Mouse (Mus musculus) forebrain, embryonic 14.5 days (tissue): ENCODE measurements at regions not wholly inside any gene's neighbourhood (a gene's known extent, or its start where the extent isn't known, plus 50 kb on each side); places are given as distances from the start of the nearest gene placed in this dataset.
A peak's percentile ranks its signal among the peaks of the same experiment; 100 is the strongest.

Experiments
- ATAC-seq: fragments of 200-750 bp; cut with Nextera tagmentation; 2 replicates; pipeline ENCODE4 v1.8.0; 2017; ENCODE audit warnings: mild to moderate bottlenecking, moderate library complexity
- DNase-seq: peaks from one replicate; pipeline ENCODE4 v3.0.0-alpha.2; 2015; ENCODE audit warnings: low spot score
- H3K27ac ChIP-seq: fragments of 300-500 bp; sonication (generic); 2 replicates; pipeline ENCODE4 v1.5.1; 2014; ENCODE audit warnings: low read depth, mild to moderate bottlenecking, control low read depth, low read length, moderate library complexity
- H3K27me3 ChIP-seq: fragments of 300-500 bp; sonication (generic); replicated peaks from 2 replicates; pipeline ENCODE4 v1.6.1; 2014; ENCODE audit warnings: low read length, control low read depth, mixed read lengths; ENCODE audit not compliant: control insufficient read depth, insufficient read depth
- H3K36me3 ChIP-seq: fragments of 300-500 bp; sonication (generic); 2 replicates; pipeline ENCODE4 v1.6.1; 2014; ENCODE audit warnings: low read length, control low read depth; ENCODE audit not compliant: control insufficient read depth, insufficient read depth
- H3K4me1 ChIP-seq: fragments of 300-500 bp; sonication (generic); 2 replicates; pipeline ENCODE4 v1.6.1; 2014; ENCODE audit warnings: antibody characterized with exemption, low read length, control low read depth; ENCODE audit not compliant: control insufficient read depth, insufficient read depth
- H3K4me2 ChIP-seq: fragments of 300-500 bp; sonication (generic); 2 replicates; pipeline ENCODE4 v1.6.1; 2014; ENCODE audit warnings: mild to moderate bottlenecking, control low read depth, low read length
- H3K4me3 ChIP-seq: fragments of 300-500 bp; sonication (generic); 2 replicates; pipeline ENCODE4 v1.5.1; 2014; ENCODE audit warnings: low read depth, low read length, control low read depth
- H3K9ac ChIP-seq: fragments of 300-500 bp; sonication (generic); 2 replicates; pipeline ENCODE4 v1.6.1; 2014; ENCODE audit warnings: mild to moderate bottlenecking, low read length, control low read depth, moderate library complexity
- H3K9me3 ChIP-seq: fragments of 300-500 bp; sonication (generic); replicated peaks from 2 replicates; pipeline ENCODE4 v1.6.1; 2016; ENCODE audit warnings: low read length, control low read depth, mixed read lengths; ENCODE audit not compliant: control insufficient read depth
- WGBS: fragments of 180-500 bp; shearing (Covaris S2); extraction: QIAGEN DNeasy Blood & Tissue Kit; methylation state at CpG from one replicate; pipeline ENCODE4 v1.1.7; 2014; 5-methylcytosine and 5-hydroxymethylcytosine counted together

GRCm38 (mm10) chr3:149215691-149216090 lies 225.3 kb upstream of the Adgrl2 start:
- Histone ChIP-seq H3K36me3 (no peaks in the 10 kb centered on the region), H3K4me1 (peaks cover 8% of the 10 kb centered on the region), H3K9me3 (no peaks in the 10 kb centered on the region), H3K27me3 (no peaks in the 10 kb centered on the region), H3K4me2 (no peak overlapping the region), H3K9ac (no peak overlapping the region), H3K4me3 (no peak overlapping the region), H3K27ac (no peak overlapping the region)
- WGBS = 64% methylated on average over 2 of the region's 2 CpGs
- ATAC-seq (no peak), DNase-seq (no peak)

GRCm38 (mm10) chr3:149211909-149212308 lies 221.6 kb upstream of the Adgrl2 start:
- Histone ChIP-seq H3K36me3 (no peaks in the 10 kb centered on the region), H3K4me2 (no peak overlapping the region), H3K9ac (no peak overlapping the region), H3K9me3 (no peaks in the 10 kb centered on the region), H3K27me3 (no peaks in the 10 kb centered on the region), H3K4me3 (no peak overlapping the region), H3K4me1 (no peaks in the 10 kb centered on the region), H3K27ac (no peak overlapping the region)
- ATAC-seq (no peak), DNase-seq (no peak)
- WGBS = 91% methylated on average over 7 of the region's 7 CpGs

- 86% methylated on average over 2 of the region's 2 CpGs for WGBS
- Histone ChIP-seq H3K4me2 (no peak overlapping the region), H3K27me3 (no peaks in the 10 kb centered on the region), H3K9ac (no peak overlapping the region), H3K9me3 (no peaks in the 10 kb centered on the region), H3K4me1 (no peaks in the 10 kb centered on the region), H3K36me3 (no peaks in the 10 kb centered on the region), H3K27ac (no peak overlapping the region), H3K4me3 (no peak overlapping the region)
- DNase-seq (no peak), ATAC-seq (no peak)
These were observed 218.9 kb upstream of the Adgrl2 start for GRCm38 (mm10) chr3:149209260-149209659.

DNA sequence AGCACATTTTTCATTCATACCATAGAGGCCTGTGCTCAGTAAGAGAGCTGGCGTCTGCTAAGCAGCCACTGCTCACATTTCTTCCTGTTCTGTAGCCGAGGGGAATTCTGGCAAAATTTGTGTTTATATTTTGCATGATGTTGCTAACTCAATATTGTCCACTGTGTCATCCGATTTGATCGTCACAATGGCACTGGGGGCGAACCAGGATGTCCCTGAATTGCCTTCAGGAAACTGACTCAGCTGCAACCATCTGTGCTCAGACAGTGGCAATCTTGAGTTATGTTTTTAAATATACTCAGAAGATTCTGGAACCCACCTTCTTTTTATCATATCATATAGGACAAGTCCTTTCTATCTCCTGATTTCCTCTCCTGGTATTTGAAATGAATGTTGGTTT lies 213.1 kb upstream of the Adgrl2 start:
- H3K9me3 ChIP-seq = no peaks in the 10 kb centered on the region
- DNase-seq (no peak), ATAC-seq (no peak)
- H3K4me1 ChIP-seq = no peaks in the 10 kb centered on the region
- WGBS = 90% methylated on average over 5 of the region's 5 CpGs
- H3K27ac ChIP-seq = no peak overlapping the region
- H3K4me2 ChIP-seq = no peak overlapping the region
- H3K27me3 ChIP-seq = no peaks in the 10 kb centered on the region
- no peak overlapping the region for H3K9ac ChIP-seq
- no peak overlapping the region for H3K4me3 ChIP-seq
- no peaks in the 10 kb centered on the region for H3K36me3 ChIP-seq

- Histone ChIP-seq H3K9ac (no peak overlapping the region), H3K4me1 (no peaks in the 10 kb centered on the region), H3K4me2 (no peak overlapping the region), H3K36me3 (no peaks in the 10 kb centered on the region), H3K27ac (no peak overlapping the region), H3K4me3 (no peak overlapping the region), H3K27me3 (no peaks in the 10 kb centered on the region), H3K9me3 (no peaks in the 10 kb centered on the region)
- DNase-seq (no peak), ATAC-seq (no peak)
- WGBS = 91% methylated on average over 8 of the region's 8 CpGs
These were observed 206.3 kb upstream of the Adgrl2 start for GRCm38 (mm10) chr3:149196477-149197185.

DNA sequence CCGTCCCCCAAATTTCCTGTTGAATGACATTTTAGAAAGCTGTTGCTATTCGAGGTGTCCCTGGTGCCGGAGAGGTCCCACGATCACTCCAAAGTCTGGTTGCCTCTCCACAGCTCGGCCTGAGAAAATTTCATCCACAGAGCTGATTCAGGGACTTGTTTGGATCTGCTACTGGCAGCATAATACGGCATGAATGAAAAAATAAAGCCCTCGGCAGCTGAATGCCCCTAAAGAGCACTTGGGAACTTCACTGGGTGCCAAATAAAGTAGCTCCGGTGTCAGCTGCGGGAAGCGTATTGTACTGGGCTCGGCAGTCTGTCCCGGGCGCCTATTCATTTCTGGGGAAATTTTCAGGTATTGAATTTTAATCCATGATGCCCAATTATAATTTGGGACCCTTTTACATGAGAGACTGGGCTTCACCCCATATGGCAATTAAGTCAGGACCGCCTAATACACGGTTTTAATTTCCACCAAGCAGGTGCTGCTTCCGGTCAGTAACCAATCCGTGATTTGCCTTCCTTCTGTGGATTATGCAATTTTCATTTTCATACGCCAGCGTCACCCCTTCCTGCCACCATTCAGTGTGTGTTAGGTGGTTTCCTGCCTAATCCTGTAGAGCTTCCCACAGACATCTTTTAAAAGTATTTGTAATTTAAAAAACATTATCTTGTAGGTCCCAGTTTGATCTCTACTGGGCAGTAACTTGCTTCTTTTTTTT lies 200.7 kb upstream of the Adgrl2 start:
- peak overlapping the region; percentile 56 for H3K4me2 ChIP-seq
- peaks cover 12% of the 10 kb centered on the region for H3K4me1 ChIP-seq
- 5% methylated on average over 19 of the region's 19 CpGs for WGBS
- H3K9ac ChIP-seq = 0 out of 2 replicates have a peak overlapping the region, but pooled peaks have one; percentile 17
- no peaks in the 10 kb centered on the region for H3K27me3 ChIP-seq
- peak; percentile 83 for ATAC-seq
- no peaks in the 10 kb centered on the region for H3K9me3 ChIP-seq
- peak overlapping the region; percentile 23 for H3K4me3 ChIP-seq
- H3K36me3 ChIP-seq = no peaks in the 10 kb centered on the region
- H3K27ac ChIP-seq = peak overlapping the region; percentile 44; the same call in 1 of the 2 replicates
- peak; percentile 76 for DNase-seq

DNA sequence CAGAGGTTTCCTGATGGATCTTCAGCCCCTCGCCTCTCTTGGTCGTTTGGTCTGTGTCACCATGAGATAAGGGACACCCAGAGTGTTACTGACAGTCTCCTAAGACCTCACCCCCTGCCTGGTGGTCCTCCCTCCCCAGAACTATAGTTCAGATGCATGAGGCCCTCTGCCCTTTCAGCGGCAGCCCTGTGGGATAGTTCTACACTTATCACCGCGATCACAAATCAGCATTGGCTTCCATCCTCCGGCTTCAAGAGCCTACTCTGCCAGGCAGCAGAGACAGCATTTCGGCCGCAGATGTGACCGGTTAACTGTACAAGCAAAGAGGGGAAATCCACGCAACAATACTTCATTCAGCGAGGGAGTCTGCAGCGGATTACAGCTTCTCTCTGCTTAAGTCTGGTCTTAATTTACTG lies 193.8 kb upstream of the Adgrl2 start:
- peak; percentile 35 for DNase-seq
- H3K9me3 ChIP-seq = no peaks in the 10 kb centered on the region
- H3K27me3 ChIP-seq = no peaks in the 10 kb centered on the region
- H3K4me1 ChIP-seq = peaks cover 10% of the 10 kb centered on the region; the same call in 1 of the 2 replicates
- H3K27ac ChIP-seq = no peak overlapping the region
- H3K36me3 ChIP-seq = no peaks in the 10 kb centered on the region
- no peak for ATAC-seq
- H3K4me3 ChIP-seq = no peak overlapping the region
- peak overlapping the region; percentile 14; the same call in 1 of the 2 replicates for H3K4me2 ChIP-seq
- H3K9ac ChIP-seq = peak overlapping the region; percentile 50; the same call in 1 of the 2 replicates
- WGBS = 10% methylated on average over 12 of the region's 12 CpGs

DNA sequence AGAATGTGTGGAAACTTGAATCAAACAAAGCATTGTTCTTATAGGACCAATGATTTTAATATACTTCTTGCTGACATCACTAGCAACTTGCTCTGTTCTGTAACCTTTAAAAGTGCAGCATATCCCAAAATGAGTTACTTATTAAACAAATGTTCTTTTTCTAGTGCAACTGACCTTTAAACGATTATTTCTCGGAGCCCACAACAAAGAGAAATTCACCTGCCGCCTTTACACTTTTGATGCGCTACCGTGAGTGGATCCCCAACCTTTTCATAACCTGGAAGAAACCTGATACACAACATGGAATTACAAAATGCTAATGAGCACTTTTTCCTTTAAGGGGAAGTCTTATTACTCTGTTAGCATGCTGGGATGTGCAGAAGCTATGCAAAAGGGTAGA lies 191.7 kb upstream of the Adgrl2 start:
- no peak for ATAC-seq
- no peak overlapping the region for H3K9ac ChIP-seq
- peaks cover 10% of the 10 kb centered on the region; the same call in 1 of the 2 replicates for H3K4me1 ChIP-seq
- no peaks in the 10 kb centered on the region for H3K36me3 ChIP-seq
- H3K27ac ChIP-seq = no peak overlapping the region
- no peak for DNase-seq
- WGBS = 70% methylated on average over 5 of the region's 5 CpGs
- no peak overlapping the region for H3K4me3 ChIP-seq
- H3K4me2 ChIP-seq = no peak overlapping the region
- H3K9me3 ChIP-seq = no peaks in the 10 kb centered on the region
- H3K27me3 ChIP-seq = no peaks in the 10 kb centered on the region

- DNase-seq (peak; percentile 18), ATAC-seq (no peak)
- Histone ChIP-seq H3K9ac (no peak overlapping the region), H3K27me3 (no peaks in the 10 kb centered on the region), H3K4me2 (no peak overlapping the region), H3K4me1 (peaks cover 10% of the 10 kb centered on the region; the same call in 1 of the 2 replicates), H3K27ac (no peak overlapping the region), H3K36me3 (no peaks in the 10 kb centered on the region), H3K9me3 (no peaks in the 10 kb centered on the region), H3K4me3 (no peak overlapping the region)
- 7% methylated on average over 8 of the region's 8 CpGs for WGBS
These were observed 189.8 kb upstream of the Adgrl2 start for GRCm38 (mm10) chr3:149180129-149180528.
